Mouse (Mus musculus) liver, embryonic 11.5 days (tissue): Measurements from ENCODE around the gene Nek4. TPM values are rescaled to one million over a fixed set of nuclear protein-coding genes. Genes with fewer than 3 reads are reported as not detected.

ENCODE experiments used
- ATAC-seq: fragments of 200-750 bp; cut with Nextera tagmentation; replicated peaks from 2 replicates; pipeline ENCODE4 v1.8.0; 2017; ENCODE audit warnings: moderate number of reproducible peaks, mild to moderate bottlenecking, moderate TSS enrichment, moderate library complexity; ENCODE audit not compliant: low FRiP score
- DNase-seq: peaks from one replicate; pipeline ENCODE4 v3.0.0-alpha.2; 2017; ENCODE audit warnings: low spot score
- H3K27ac ChIP-seq: fragments of 300-500 bp; sonication (generic); 2 replicates; pipeline ENCODE4 v1.5.1; 2014; ENCODE audit warnings: mild to moderate bottlenecking, low read depth, low read length, control low read depth
- H3K27me3 ChIP-seq: fragments of 300-500 bp; sonication (generic); replicated peaks from 2 replicates; pipeline ENCODE4 v1.6.1; 2014; ENCODE audit warnings: low read length, mixed read lengths; ENCODE audit not compliant: control insufficient read depth, insufficient read depth
- H3K36me3 ChIP-seq: fragments of 300-500 bp; sonication (generic); 2 replicates; pipeline ENCODE4 v1.6.1; 2014; ENCODE audit warnings: mild to moderate bottlenecking, low read length, moderate library complexity, mixed read lengths; ENCODE audit not compliant: control insufficient read depth, insufficient read depth
- H3K4me1 ChIP-seq: fragments of 300-500 bp; sonication (generic); replicated peaks from 2 replicates; pipeline ENCODE4 v1.6.1; 2014; ENCODE audit warnings: low read length, mixed read lengths; ENCODE audit not compliant: control insufficient read depth, insufficient read depth
- H3K4me2 ChIP-seq: fragments of 300-500 bp; sonication (generic); 2 replicates; pipeline ENCODE4 v1.6.1; 2014; ENCODE audit warnings: mild to moderate bottlenecking, control low read depth, moderate library complexity
- H3K4me3 ChIP-seq: fragments of 300-500 bp; sonication (generic); 2 replicates; pipeline ENCODE4 v1.5.1; 2014; ENCODE audit warnings: low read depth, low read length, control low read depth
- H3K9ac ChIP-seq: fragments of 300-500 bp; sonication (generic); 2 replicates; pipeline ENCODE4 v1.6.1; 2014; ENCODE audit warnings: low read depth, low read length, control low read depth
- H3K9me3 ChIP-seq: fragments of 300-500 bp; sonication (generic); 2 replicates; pipeline ENCODE4 v1.6.1; 2016; ENCODE audit warnings: low read length, inconsistent platforms, mixed read lengths; ENCODE audit not compliant: control insufficient read depth
- WGBS: fragments of 180-500 bp; shearing (Covaris S2); extraction: QIAGEN DNeasy Blood & Tissue Kit; methylation state at CpG from one replicate; pipeline ENCODE4 v1.1.7; 2014; 5-methylcytosine and 5-hydroxymethylcytosine counted together
- polyA plus RNA-seq: library from polyadenylated mRNA; unstranded; fragments of >200 nt; fragmentation: Nextera tagmentation; extraction: Ambion mirVana; gene quantifications from 2 replicates; pipeline ENCODE4 v1.2.1, GENCODE M21; 2014

Nek4 gene
- 13.2 and 14.3 TPM in 2 replicates for polyA plus RNA-seq

DNA sequence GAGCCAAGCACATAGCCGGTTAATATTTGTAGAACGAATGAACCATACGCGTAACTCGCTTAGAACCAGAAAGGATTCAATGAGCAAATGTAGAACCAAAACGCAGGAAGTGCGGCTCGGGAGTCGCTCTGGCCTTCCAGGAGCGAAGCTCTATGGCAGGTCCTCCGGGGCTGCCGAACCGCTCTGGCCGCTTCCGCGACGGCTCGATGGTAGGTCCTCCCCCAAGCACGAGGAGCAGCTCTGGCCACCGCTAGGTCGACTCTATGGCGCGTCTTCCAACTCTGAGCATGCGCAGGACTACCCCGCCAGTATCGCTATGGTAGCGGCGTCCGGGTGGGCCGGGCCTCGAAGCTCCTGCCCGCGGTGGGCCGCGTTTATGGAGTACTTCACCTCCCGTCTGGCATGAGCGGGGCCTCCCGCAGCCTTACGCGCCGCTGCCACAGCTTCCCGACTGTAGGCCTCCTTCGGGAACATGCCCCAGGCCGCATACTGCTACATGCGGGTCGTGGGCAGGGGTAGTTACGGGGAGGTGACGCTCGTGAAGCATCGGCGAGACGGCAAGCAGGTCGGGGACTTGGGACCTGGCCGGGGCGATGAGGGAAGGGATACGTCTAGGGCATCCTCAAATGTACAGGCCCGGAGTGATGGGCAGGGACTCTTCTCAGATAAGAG lies at the start of gene Nek4:
Gene Nek4 (plus strand): TSS at position 224 of the 672 bp plus-strand sequence.
- under 1% methylated on average over 57 of the region's 57 CpGs for WGBS
- Histone ChIP-seq H3K4me3 (peak within 1 kb of the TSS; percentile 89), H3K4me2 (peak within 1 kb of the TSS; percentile 89), H3K27ac (peak within 1 kb of the TSS; percentile 74), H3K9me3 (no peaks in the 10 kb centered on the region), H3K36me3 (no peaks in the 10 kb centered on the region), H3K9ac (peak within 1 kb of the TSS; percentile 84), H3K27me3 (no peaks in the 10 kb centered on the region), H3K4me1 (peaks cover 3% of the 10 kb centered on the region; the same call in 1 of the 2 replicates)
- peak; percentile 99 for ATAC-seq
- DNase-seq = peak; percentile 91

DNA sequence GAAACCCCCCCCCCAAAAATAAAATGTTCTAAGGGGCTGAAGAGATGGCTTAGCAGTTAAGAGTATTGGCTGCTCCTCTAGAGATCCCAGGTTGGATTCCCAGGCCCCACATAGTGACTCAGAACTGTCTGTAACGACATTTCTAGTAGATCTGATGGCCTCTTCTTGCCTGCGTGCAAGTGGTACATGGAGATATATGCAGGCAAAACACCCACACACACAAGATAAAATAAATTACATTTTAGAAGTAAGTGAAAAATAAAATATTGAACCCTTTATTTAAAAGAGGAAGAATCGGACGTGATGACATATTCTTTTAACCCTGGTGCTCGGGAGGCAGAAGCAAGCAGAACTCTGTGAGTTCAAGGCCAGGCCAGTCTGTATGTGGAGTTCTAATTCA lies 48.5 kb upstream of the Nek4 start:
- H3K4me1 ChIP-seq = no peaks in the 10 kb centered on the region
- no peak for ATAC-seq

DNA sequence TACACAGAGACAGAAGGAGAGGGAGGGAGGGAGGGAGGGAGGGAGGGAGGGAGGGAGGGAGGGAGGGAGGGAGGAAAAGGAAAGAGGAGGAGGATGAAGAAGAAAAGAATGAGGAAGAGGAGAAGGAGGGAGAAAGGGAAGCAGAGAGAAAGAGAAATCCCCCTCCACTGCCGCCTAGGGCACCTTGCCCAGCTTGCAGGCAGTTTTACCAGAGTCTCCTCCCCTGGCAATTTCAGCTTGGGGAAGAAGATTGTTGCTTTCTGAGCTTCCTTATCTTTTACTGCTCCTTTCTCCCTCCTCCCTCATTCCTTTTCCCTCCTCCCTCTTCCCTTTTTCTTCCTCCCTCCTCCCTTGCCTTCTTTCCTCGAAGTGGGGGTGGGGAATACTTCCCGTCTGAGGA lies 48.1 kb upstream of the Nek4 start:
- ATAC-seq (no peak), DNase-seq (no peak)
- WGBS = 61% methylated on average over 2 of the region's 3 CpGs
- Histone ChIP-seq H3K27ac (no peak overlapping the region), H3K9me3 (no peaks in the 10 kb centered on the region), H3K9ac (no peak overlapping the region), H3K27me3 (no peaks in the 10 kb centered on the region), H3K36me3 (no peaks in the 10 kb centered on the region), H3K4me3 (no peak overlapping the region), H3K4me2 (no peak overlapping the region), H3K4me1 (no peaks in the 10 kb centered on the region)

More for the DNA sequence above, 48.5 kb upstream of the Nek4 start:
- no peak overlapping the region for H3K27ac ChIP-seq
- WGBS = 77% methylated on average over 5 of the region's 5 CpGs
- H3K9me3 ChIP-seq = no peaks in the 10 kb centered on the region
- no peak overlapping the region for H3K4me3 ChIP-seq
- H3K36me3 ChIP-seq = no peaks in the 10 kb centered on the region
- no peaks in the 10 kb centered on the region for H3K27me3 ChIP-seq
- no peak for DNase-seq
- H3K9ac ChIP-seq = no peak overlapping the region
- H3K4me2 ChIP-seq = no peak overlapping the region

DNA sequence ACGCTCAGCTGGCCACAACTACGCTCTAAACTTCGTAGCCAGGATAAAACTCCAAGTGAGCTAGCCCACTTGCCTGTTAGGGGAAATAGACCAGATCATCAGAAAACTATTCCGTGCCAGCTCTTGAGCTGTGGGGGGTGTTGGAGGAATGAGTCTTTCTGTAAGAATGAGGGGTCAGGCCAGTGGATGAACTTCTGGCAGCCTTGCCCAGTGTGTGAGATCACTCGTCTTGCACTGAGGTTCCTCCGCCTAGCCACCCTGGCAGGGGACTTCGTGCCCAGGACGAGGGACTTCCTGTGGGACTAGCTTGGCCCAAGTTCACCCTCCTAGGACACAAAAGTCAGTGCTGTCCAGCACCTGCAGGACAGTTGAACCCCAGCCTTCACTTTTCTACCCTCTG lies 46.9 kb upstream of the Nek4 start:
- no peak overlapping the region for H3K9ac ChIP-seq
- no peak overlapping the region for H3K27ac ChIP-seq
- H3K4me2 ChIP-seq = no peak overlapping the region
- H3K36me3 ChIP-seq = no peaks in the 10 kb centered on the region
- DNase-seq (no peak), ATAC-seq (no peak)
- 79% methylated on average over 8 of the region's 8 CpGs for WGBS
- H3K27me3 ChIP-seq = no peaks in the 10 kb centered on the region
- H3K4me3 ChIP-seq = no peak overlapping the region
- H3K4me1 ChIP-seq = no peaks in the 10 kb centered on the region
- H3K9me3 ChIP-seq = no peaks in the 10 kb centered on the region

DNA sequence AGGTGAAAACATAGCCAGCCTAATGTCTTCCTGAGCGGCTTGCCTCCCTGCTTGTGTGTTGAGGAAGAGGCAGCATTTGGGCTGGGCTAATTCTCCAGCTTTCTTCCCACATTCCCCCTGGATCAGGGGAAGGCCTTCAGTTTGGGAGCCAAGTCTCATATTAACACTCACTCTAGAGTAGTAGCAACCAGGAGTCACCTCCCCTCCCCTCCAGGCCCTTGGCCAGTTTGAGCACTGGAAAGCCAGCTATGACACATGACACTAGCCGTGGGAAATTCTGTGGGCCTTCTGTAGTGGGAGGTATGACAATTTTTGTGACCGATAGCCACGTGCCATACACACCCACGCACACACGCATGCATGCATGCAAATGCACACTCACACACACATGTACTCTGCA lies 45.2 kb upstream of the Nek4 start:
- Histone ChIP-seq H3K9ac (no peak overlapping the region), H3K27ac (no peak overlapping the region), H3K9me3 (no peaks in the 10 kb centered on the region), H3K27me3 (no peaks in the 10 kb centered on the region), H3K36me3 (no peaks in the 10 kb centered on the region), H3K4me2 (no peak overlapping the region), H3K4me1 (no peaks in the 10 kb centered on the region), H3K4me3 (no peak overlapping the region)
- DNase-seq = no peak
- ATAC-seq = no peak
- WGBS = 83% methylated on average over 6 of the region's 6 CpGs

DNA sequence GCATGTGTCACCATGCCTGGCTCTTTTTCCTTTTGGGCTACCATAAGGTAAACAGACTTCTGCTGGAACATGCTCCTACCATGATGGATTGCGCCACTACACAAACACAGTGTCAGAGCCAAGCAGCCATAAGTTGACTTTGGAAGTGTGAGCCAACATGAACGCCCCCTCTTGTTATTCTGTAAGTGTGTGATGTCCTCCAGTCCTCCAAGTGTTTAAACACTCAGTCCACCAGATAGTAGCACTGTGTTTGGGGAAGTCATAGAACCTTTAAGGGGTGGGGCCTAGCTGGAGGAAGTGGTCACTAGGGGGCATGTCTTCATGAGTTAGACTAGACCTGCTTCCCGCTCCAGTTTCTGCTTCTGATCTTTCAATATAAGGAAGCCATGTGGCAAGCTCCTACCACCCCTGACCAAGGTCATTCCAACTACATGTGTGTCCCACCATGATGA lies 43.3 kb upstream of the Nek4 start:
- Histone ChIP-seq H3K27me3 (no peaks in the 10 kb centered on the region), H3K36me3 (no peaks in the 10 kb centered on the region), H3K9me3 (no peaks in the 10 kb centered on the region), H3K4me1 (no peaks in the 10 kb centered on the region), H3K9ac (no peak overlapping the region), H3K4me2 (no peak overlapping the region), H3K27ac (no peak overlapping the region), H3K4me3 (no peak overlapping the region)
- ATAC-seq = no peak
- 62% methylated on average over 3 of the region's 3 CpGs for WGBS
- DNase-seq = no peak

DNA sequence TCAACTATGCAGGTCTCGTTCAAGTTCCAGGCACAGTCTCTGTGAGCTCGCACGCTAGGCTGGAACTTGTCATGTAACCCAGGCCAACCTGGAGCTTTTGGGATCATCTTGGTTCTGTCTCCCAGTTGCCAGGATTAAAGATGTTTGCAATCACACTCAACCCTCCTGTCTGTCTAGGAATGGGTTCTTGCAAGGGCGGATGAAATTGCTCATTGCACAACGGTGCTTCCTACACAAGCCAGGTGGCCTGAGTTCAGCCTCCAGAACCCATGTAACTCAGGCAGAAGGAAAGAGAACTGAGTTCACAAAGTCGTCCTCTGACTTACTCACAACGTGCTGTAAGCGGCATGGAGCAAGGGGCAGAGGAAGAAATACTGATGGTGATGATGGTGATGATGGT lies 40.0 kb upstream of the Nek4 start:
- 88% methylated on average over 8 of the region's 8 CpGs for WGBS
- no peaks in the 10 kb centered on the region for H3K4me1 ChIP-seq

DNA sequence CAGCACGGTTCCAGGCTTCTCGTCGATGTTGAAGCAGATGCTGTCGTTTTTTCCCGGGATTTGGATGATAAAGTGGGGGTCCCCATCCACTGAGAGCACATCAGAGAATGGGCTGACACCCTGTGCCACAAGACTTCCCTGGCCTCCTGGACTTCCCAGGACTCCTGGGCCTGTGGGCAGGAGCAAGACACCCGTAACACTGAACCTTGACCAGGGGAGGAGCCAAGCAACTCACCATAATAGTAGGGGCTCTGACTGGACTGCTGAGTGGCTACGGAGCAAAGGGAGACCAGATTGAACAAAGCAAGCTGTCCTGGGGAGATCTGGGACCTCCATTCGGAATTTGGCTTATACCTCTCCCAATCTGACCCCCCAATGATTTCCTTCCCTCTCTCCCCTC lies 38.5 kb upstream of the Nek4 start:
- DNase-seq (no peak), ATAC-seq (no peak)
- H3K9me3 ChIP-seq = no peaks in the 10 kb centered on the region
- H3K9ac ChIP-seq = no peak overlapping the region
- no peak overlapping the region for H3K27ac ChIP-seq
- no peaks in the 10 kb centered on the region for H3K27me3 ChIP-seq
- no peaks in the 10 kb centered on the region for H3K36me3 ChIP-seq
- no peak overlapping the region for H3K4me2 ChIP-seq
- 72% methylated on average over 8 of the region's 8 CpGs for WGBS
- H3K4me1 ChIP-seq = no peaks in the 10 kb centered on the region
- H3K4me3 ChIP-seq = no peak overlapping the region

More for the DNA sequence above, 40.0 kb upstream of the Nek4 start:
- Histone ChIP-seq H3K4me2 (no peak overlapping the region), H3K9me3 (no peaks in the 10 kb centered on the region), H3K27me3 (no peaks in the 10 kb centered on the region), H3K27ac (no peak overlapping the region), H3K4me3 (no peak overlapping the region), H3K36me3 (no peaks in the 10 kb centered on the region), H3K9ac (no peak overlapping the region)
- ATAC-seq = no peak
- DNase-seq = no peak

DNA sequence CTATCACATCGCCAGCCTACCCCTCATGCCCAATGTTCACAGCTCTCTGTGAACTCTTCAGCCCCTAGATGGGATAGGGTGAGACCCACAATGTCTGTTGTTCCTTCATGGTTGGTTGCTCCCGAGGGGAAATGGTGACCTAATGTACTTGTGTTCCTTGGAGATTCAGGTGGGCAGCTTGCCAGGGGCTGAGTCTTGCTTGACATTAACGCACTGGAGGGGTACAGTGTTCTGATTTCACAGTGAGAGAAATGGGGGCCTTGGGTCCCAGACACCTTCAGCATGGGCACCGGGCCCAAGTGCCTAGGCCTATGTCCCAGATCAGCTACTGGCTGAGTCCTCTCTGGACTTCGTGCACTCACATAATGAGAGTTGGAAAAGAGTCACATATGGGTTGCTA lies 37.8 kb upstream of the Nek4 start:
- 82% methylated on average over 5 of the region's 5 CpGs for WGBS
- H3K9ac ChIP-seq = no peak overlapping the region
- ATAC-seq (no peak), DNase-seq (no peak)
- H3K4me2 ChIP-seq = no peak overlapping the region
- H3K4me1 ChIP-seq = no peaks in the 10 kb centered on the region
- no peaks in the 10 kb centered on the region for H3K36me3 ChIP-seq
- no peak overlapping the region for H3K27ac ChIP-seq
- no peaks in the 10 kb centered on the region for H3K27me3 ChIP-seq
- no peak overlapping the region for H3K4me3 ChIP-seq
- H3K9me3 ChIP-seq = no peaks in the 10 kb centered on the region
